Mouse (Mus musculus): ENCODE measurements at regions not wholly inside any gene's neighbourhood (a gene's known extent, or its start where the extent isn't known, plus 50 kb on each side); places are given as distances from the start of the nearest gene placed in this dataset.

DNA sequence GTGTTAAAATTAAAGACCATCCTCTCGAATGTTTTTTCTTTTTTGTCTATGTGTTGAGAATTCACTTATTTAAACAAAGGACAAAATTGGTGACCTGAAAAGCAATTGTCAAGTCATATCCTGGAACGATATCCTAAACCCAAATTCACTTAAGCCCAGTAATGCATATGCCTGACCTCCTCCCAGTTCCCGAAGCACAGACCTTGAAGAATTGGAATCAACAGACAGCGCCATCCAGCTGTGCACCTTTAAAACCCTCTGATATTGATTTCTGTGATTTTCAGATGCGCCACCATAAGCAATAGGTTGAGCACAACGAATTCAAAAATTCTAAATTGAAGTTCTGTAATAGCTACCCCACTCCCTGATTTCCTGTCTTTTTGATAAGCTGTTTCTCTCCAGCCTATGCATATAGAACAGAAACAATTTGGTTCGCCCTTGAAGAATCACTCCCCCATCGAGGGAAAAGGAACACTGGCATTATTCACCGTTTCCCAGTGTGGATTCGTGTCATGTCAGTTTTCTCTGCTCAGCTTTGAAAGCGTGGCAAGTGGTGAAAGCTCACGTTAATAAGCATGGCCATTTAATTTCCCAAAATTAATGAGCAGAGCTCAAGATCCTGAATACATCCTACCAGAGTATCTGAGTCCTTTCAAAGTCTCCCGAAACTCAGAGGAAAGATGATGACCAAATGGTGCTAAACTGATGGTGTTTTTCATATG, 682.1 kb downstream of the Utrn start:
- TF ChIP-seq CTCF (IDR thresholded peaks at IDR 0.05; ENCODE audit: low read depth): no peak
- no peak for TF ChIP-seq EP300 (IDR thresholded peaks at IDR 0.05; ENCODE audit: low read depth)
- H3K4me2 ChIP-seq (ENCODE audit: low read depth): no peak overlapping the region
- ATAC-seq (ENCODE audit: insufficient read depth) (no peak), DNase-seq (ENCODE audit: low read depth in 3 of 3, low spot score in 3 of 3) (no peak)
- no peaks in the 10 kb centered on the region for H3K27me3 ChIP-seq (ENCODE audit: control insufficient read depth, insufficient read depth, low read length)
- H3K4me1 ChIP-seq (replicated peaks; ENCODE audit: control insufficient read depth in 2 of 2, insufficient read depth in 2 of 2, low read length in 1 of 2): no peaks in the 10 kb centered on the region
- no peaks in the 10 kb centered on the region for H3K9me3 ChIP-seq (ENCODE audit: control insufficient read depth, low read length)
- WGBS (ENCODE audit: insufficient replicate concordance): 63% methylated on average over 13 of the region's 13 CpGs
- no peaks in the 10 kb centered on the region for H3K36me3 ChIP-seq (replicated peaks; ENCODE audit: control insufficient read depth, insufficient read depth, low read depth)
- no peak overlapping the region for H3K4me3 ChIP-seq (ENCODE audit: insufficient read depth in 1 of 2, low read depth in 2 of 2, low read length in 2 of 2)
- H3K27ac ChIP-seq: no peak overlapping the region
- H3K9ac ChIP-seq (replicated peaks): no peak overlapping the region

DNA sequence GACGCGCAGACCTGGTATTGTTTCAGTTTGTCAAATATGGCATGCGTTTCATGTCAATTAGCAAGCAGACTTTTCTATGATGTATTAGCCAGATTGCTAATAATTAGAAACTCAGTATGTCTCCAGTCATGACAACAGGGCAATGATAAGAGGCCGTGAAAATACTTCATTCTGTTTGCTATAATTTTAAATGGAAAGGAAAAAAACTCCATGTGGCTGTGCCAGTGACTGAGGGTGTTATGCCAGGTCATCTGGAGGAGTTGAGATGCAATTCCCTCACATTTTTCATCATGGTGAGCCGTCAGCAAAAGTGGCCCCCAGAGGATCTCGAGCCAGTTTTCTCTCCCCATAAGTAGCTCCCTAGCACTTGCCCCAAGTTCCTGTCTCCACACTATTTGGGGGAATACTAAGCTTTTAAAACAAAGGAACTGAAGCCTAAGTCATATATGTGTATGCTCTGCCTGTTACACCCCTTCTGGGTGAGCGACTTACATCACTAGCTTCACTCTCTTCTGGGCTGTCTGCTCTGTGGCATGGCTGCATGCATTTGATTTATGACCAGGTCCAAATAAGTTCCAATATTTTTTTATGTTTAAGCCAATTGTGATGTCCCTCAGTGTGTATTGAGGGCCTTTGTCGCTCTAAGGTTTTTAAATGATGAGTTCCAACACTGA, 681.4 kb downstream of the Utrn start:
- no peak overlapping the region for H3K4me3 ChIP-seq (ENCODE audit: insufficient read depth in 1 of 2, low read depth in 2 of 2, low read length in 2 of 2)
- 64% methylated on average over 8 of the region's 8 CpGs for WGBS (ENCODE audit: insufficient replicate concordance)

DNA sequence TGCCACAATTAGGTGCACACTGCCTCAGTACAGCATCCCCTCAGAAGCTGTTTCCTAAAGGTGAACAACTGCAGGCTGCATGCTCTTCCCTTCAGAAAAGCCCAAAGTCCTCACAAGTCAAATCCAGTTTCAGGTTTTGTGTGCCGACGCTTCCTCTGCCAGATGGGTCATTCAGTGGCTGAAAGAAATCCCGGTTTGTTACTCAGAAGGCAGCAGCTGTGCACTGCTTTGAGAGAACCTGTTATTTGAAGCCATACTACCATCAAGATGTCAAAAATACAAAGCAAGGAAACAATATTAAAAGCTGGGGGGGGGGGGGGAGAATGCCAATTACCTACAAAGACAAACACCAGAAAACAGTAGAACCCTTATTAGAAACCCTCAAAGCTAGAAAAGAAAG, 678.7 kb downstream of the Utrn start:
- no peak for DNase-seq (ENCODE audit: low read depth in 3 of 3, low spot score in 3 of 3)
- WGBS (ENCODE audit: insufficient replicate concordance): 61% methylated on average over 3 of the region's 3 CpGs
- Histone ChIP-seq H3K9me3 (ENCODE audit: control insufficient read depth, low read length) (no peaks in the 10 kb centered on the region), H3K4me2 (ENCODE audit: low read depth) (no peak overlapping the region), H3K4me1 (replicated peaks; ENCODE audit: control insufficient read depth in 2 of 2, insufficient read depth in 2 of 2, low read length in 1 of 2) (no peaks in the 10 kb centered on the region), H3K4me3 (ENCODE audit: insufficient read depth in 1 of 2, low read depth in 2 of 2, low read length in 2 of 2) (no peak overlapping the region), H3K27me3 (ENCODE audit: control insufficient read depth, insufficient read depth, low read length) (no peaks in the 10 kb centered on the region), H3K9ac (replicated peaks) (no peak overlapping the region), H3K36me3 (replicated peaks; ENCODE audit: control insufficient read depth, insufficient read depth, low read depth) (no peaks in the 10 kb centered on the region), H3K27ac (no peak overlapping the region)
- TF ChIP-seq EP300 (IDR thresholded peaks at IDR 0.05; ENCODE audit: low read depth) (no peak), CTCF (IDR thresholded peaks at IDR 0.05; ENCODE audit: low read depth) (no peak)
- ATAC-seq (ENCODE audit: insufficient read depth): no peak

More for the DNA sequence above, 681.4 kb downstream of the Utrn start:
- Histone ChIP-seq H3K27ac (no peak overlapping the region), H3K27me3 (ENCODE audit: control insufficient read depth, insufficient read depth, low read length) (no peaks in the 10 kb centered on the region), H3K4me2 (ENCODE audit: low read depth) (no peak overlapping the region), H3K36me3 (replicated peaks; ENCODE audit: control insufficient read depth, insufficient read depth, low read depth) (no peaks in the 10 kb centered on the region), H3K9ac (replicated peaks) (no peak overlapping the region), H3K9me3 (ENCODE audit: control insufficient read depth, low read length) (no peaks in the 10 kb centered on the region), H3K4me1 (replicated peaks; ENCODE audit: control insufficient read depth in 2 of 2, insufficient read depth in 2 of 2, low read length in 1 of 2) (no peaks in the 10 kb centered on the region)
- ATAC-seq (ENCODE audit: insufficient read depth) (no peak), DNase-seq (ENCODE audit: low read depth in 3 of 3, low spot score in 3 of 3) (no peak)
- TF ChIP-seq EP300 (IDR thresholded peaks at IDR 0.05; ENCODE audit: low read depth): no peak

DNA sequence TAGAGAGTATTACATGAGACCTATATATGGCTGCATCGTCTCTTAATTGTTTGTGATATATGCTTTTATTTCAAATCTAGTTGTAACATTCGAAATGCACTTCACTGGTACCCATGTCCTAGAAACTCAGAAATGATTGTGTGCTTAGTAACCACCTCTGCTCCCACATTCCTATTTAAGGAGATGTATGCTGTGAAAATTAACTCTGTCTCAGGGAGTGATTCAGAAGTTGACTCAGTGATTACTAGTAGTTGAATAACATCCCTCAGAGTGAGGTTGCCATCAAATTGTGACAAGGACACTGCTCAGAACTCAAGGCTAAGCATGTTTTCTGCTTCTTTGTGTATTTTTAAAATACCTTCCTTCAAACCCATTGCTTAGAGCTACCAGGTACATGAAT, 661.9 kb downstream of the Utrn start:
- H3K4me1 ChIP-seq (replicated peaks; ENCODE audit: control insufficient read depth in 2 of 2, insufficient read depth in 2 of 2, low read length in 1 of 2): no peaks in the 10 kb centered on the region
- WGBS (ENCODE audit: insufficient replicate concordance): 56% methylated on average over 2 of the region's 2 CpGs

DNA sequence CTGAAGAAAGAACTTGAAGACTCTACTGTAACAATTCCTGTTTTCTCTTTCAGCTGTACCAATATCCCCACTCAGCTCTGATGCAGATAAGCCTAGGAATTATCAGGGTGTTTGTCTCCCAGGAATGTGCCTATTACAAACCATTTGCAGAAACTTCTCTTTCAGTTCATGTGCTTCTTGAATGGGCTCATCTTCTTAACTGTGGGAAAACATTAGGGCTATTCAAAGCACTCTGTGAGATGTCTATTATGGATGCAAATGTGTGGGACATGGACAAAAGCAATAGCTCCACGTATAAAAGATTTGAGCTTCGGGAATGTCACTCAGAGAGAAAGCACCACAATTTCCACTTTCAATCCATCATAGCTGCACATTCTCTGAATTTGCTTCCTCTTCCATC, 659.0 kb downstream of the Utrn start:
- no peaks in the 10 kb centered on the region for H3K27me3 ChIP-seq (ENCODE audit: control insufficient read depth, insufficient read depth, low read length)
- H3K9me3 ChIP-seq (ENCODE audit: control insufficient read depth, low read length): no peaks in the 10 kb centered on the region
- TF ChIP-seq CTCF (IDR thresholded peaks at IDR 0.05; ENCODE audit: low read depth): no peak
- no peak for TF ChIP-seq EP300 (IDR thresholded peaks at IDR 0.05; ENCODE audit: low read depth)
- H3K36me3 ChIP-seq (replicated peaks; ENCODE audit: control insufficient read depth, insufficient read depth, low read depth): no peaks in the 10 kb centered on the region
- no peak overlapping the region for H3K9ac ChIP-seq (replicated peaks)
- H3K27ac ChIP-seq: no peak overlapping the region
- H3K4me2 ChIP-seq (ENCODE audit: low read depth): no peak overlapping the region
- DNase-seq (ENCODE audit: low read depth in 3 of 3, low spot score in 3 of 3): no peak
- no peak overlapping the region for H3K4me3 ChIP-seq (ENCODE audit: insufficient read depth in 1 of 2, low read depth in 2 of 2, low read length in 2 of 2)
- H3K4me1 ChIP-seq (replicated peaks; ENCODE audit: control insufficient read depth in 2 of 2, insufficient read depth in 2 of 2, low read length in 1 of 2): no peaks in the 10 kb centered on the region
- no peak for ATAC-seq (ENCODE audit: insufficient read depth)
- 68% methylated on average over 2 of the region's 2 CpGs for WGBS (ENCODE audit: insufficient replicate concordance)

More for the DNA sequence above, 661.9 kb downstream of the Utrn start:
- no peak for DNase-seq (ENCODE audit: low read depth in 3 of 3, low spot score in 3 of 3)
- Histone ChIP-seq H3K27me3 (ENCODE audit: control insufficient read depth, insufficient read depth, low read length) (no peaks in the 10 kb centered on the region), H3K4me2 (ENCODE audit: low read depth) (no peak overlapping the region), H3K9me3 (ENCODE audit: control insufficient read depth, low read length) (no peaks in the 10 kb centered on the region), H3K4me3 (ENCODE audit: insufficient read depth in 1 of 2, low read depth in 2 of 2, low read length in 2 of 2) (no peak overlapping the region), H3K9ac (replicated peaks) (no peak overlapping the region), H3K27ac (no peak overlapping the region), H3K36me3 (replicated peaks; ENCODE audit: control insufficient read depth, insufficient read depth, low read depth) (no peaks in the 10 kb centered on the region)
- no peak for ATAC-seq (ENCODE audit: insufficient read depth)
- no peak for TF ChIP-seq CTCF (IDR thresholded peaks at IDR 0.05; ENCODE audit: low read depth)
- TF ChIP-seq EP300 (IDR thresholded peaks at IDR 0.05; ENCODE audit: low read depth): no peak
